Mouse (Mus musculus) ES-CJ7 (cell line): ENCODE results near the gene Vwce.

Experiments used
- DNase-seq: peaks from one replicate; pipeline ENCODE4 v3.0.0; 2011; ENCODE audit warnings: low read depth, low spot score

Gene Vwce

DNA sequence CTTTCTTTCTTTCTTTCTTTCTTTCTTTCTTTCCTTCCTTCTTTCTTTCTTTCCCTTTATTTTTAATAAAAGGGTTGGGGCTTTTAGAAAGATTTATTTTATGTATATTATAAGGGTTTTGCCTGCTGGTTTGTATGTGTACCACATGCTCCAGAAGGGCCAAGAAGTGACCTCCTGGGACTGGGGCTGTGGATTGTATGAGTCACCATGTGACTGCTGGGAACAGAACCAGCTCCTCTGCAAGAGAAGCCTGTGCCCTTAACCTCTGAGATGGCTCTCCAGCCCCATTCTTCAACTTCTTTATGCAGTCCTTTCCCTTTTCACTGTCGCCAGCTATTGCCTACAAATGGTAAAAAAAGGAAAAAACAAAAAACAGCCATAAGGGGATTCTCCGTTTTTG, 11.6 kb downstream of the Vwce start:
- DNase-seq = no peak

DNA sequence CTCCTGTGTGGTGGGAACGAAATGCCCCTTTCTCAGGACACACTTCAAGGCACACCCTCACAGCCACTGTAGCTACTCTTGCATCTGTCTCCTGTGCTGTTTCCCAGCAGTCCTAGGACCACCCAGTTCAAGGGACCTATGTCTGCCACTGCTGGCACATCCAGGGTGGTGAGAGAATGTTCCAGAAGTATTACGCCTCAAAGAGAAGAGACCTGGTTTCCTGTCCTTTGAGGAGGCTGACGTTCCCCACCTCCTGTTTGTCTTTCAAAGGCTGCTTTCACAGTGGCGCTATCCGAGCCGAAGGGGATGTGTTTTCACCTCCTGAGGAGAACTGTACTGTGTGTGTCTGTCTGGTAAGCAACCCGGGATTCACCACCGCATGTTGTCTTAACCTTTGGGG, 14.1 kb downstream of the Vwce start:
- DNase-seq = no peak

DNA sequence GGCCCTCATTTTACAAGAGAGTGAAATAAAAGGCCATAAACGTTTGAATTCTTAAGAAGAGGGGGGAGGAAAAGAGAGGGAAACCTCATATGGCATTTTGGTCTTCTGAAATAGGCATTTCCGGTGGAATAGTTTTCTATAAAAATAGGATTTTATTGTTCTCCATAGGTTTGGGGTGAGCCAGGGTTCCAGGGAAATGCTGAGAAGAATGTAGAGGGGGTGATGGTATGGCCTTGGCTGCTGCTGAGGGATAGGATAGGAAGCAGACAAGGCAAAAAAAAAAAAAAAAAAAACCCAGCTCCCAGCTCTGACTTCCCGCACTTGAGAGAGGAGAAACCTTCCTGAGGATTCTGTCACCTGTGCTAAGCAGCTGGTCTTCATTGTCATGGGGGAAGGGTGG, 22.0 kb downstream of the Vwce start:
- no peak for DNase-seq

DNA sequence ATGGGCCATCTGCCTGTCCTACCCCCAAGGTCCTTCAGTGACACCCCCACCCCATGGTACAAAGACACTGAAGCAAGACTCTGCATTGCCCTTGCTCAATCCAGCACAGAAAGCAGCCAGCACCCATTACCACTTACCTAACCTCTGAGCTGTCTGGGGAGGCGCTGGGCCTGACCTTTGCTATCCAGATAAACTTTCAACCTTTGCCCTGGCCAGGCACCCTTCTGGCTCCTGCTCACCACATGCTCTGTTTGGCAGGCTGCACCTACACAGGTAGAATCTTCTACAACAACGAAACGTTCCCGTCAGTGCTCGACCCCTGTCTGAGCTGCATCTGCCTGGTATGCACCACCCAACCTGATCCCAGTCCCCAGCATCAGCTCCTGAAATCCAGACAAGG, 23.7 kb downstream of the Vwce start:
- no peak for DNase-seq

DNA sequence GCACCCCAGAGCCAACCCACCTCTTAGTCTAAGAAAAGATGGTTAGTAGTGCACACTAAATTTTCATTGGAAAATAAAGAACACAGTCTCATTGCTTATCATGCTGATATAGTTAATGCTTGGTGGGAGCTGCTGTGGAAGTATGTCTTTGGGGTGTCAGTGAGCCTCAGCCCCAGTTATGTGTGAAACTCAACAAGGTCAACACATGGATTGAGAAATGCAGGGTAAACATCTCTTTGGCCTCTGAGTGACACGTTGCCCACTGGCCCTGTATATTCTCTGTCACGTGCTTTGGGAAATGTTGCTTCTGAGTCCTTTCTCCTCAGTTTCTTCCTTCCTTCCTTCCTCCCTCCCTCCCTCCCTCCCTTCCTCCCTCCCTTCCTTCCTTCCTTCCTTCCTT, 24.4 kb downstream of the Vwce start:
- DNase-seq = no peak

DNA sequence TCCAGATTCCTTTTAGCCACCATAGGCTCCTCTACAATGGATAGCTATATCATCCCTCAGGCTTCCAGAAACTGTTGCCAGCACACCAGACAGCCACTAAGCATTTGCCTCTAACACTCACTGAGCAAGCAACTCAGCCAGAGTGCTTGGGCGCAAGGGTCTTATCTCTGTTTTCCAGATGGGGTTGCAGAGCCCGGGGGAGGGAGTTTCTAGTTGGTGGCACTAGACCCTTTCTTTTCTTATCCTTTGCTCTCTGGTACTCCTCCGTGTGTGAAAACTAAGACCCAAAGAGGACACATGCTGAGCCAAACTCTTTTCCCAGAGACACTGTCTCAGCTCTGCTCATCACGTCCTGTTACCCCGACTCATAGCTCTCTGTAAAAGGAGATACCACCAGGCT, 27.4 kb downstream of the Vwce start:
- no peak for DNase-seq

DNA sequence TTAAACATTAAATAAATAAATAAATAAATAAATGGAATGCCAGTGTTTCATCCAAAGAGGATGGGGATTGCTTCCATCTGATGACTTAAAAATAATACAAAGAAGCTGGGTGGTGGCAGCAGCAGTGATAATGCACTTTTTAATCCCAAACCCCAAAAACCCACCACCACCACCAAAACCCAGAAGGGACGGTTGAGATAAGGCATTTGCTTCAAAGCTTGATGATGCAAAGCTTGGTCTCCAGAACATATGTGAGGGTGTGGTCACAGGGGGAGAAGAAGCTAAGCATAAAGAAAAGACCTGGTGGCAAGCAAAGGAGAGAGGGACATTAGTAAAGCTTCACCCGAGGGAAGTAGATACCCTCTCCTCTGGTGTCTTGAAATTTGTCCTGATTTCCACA, 27.9 kb downstream of the Vwce start:
- DNase-seq = no peak

DNA sequence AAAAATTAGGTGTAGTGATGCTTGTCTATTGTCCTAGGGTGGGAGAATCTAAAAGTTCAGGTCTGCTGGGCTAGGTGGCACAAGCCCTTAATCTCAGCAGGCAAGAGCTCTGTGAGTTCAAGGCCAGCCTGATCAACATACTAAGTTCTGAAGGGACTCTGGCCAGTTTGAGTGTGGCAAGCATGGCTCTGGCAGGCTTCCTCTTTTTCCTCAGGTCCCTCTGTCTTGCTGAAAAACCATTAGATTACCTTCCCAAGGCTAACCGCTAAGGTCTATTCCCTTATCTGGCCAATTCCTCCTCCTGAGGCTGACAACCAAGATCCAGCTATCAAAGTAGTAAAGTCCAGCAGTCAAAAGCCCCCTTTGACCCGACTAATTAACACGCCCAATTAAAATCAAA, 28.7 kb downstream of the Vwce start:
- no peak for DNase-seq

DNA sequence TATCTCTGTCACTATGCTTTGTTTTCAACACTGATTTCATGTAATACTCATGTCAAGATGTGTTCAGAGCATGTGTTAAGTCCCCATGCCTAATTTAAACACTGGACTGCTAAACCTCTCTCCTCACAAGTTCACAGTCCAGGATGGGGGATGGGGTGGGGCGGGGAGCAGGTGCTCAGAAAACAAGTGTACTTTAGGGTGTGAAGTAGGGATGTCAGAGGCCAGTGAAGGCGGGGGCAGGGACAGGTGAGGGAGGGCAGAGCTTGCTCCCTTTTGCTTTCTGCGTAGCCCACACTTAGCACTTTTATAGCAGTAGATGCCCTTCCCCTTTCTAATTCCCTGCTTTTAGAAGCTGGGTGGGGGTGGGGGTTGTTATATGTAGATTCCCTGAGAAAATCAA, 31.1 kb downstream of the Vwce start:
- no peak for DNase-seq

DNA sequence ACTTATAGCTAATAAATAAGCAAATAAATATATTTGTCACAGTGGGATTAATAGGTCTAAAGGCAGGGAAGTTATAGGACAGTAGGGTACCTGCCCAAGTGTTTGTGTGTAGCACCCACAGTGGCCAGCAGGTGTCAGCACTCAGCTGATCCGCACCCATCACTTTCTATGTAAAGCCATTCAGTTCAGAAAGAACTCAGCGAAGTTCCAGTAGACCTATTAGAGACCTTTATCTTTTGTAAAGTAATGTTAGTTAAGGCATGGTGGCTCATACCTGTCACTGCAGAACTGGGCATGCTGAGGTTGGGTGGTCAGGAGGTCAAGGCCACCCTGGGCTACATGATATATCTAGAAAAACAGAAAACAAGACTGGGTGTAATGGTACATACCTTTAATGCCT, 31.5 kb downstream of the Vwce start:
- peak; percentile 65 for DNase-seq

DNA sequence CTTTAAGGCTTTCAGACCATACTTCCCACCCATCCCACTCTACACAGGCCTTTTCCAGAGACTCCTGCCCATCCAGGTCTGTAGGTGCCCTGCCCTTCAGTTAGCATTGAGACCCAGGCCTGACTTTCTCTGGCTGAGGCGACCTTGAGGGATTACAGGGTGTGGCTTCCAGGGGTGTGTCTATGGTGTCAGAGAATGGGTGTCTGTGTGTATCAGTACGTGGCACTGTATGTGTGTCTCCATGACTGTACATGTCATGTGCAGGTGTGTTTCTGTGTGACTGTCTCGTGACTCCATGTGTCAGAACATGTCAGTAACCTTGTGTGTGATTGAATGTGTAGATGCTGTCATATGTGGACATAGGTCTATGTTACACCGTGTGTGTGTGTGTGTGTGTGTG, 37.3 kb downstream of the Vwce start:
- peak; percentile 26 for DNase-seq

DNA sequence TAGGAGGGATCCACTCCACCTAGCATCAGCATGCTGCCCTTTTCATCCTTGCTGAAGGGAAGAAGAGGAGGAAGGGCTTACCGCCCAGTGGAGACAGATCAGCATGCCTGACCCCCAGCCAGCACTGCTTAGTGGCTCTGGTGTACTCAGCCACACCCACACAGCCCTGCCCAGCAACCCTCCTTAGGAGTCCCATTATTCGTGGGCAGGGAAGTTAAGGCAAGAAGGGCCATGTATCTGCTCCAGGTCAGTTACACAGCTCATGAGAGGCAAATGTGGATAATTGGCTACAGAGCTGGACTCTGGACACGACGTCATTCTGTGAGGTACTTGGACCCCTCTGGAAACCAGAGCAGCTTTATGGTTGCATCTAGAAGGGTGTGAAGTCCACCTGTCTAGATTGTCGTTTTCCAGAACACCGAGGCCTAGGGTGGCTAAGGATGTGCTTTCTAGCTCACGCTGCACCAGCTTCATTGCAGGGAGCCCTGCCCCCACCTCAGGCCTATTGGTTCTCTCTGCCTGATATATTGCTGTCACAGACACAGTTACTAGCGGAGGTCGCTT, 37.9 kb downstream of the Vwce start:
- no peak for DNase-seq

DNA sequence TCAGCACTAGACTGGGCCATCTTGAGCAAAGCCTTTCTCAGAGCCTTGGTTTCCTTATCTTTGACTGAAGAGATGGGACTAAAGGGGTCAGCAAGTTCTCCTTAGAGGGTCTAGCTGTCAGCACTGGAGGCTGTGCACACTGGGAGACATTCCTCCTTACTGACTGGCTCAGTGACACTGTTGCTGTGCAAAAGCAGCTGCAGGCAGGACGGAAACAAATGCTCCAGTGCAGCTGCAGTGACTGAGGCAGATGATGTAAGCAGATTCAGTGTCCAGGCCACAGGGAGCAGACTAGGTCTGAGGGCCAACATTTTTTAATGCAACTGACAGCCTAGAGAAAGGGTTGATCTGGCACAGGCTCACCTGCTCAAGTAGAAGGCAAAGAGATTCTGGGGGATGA, 39.3 kb downstream of the Vwce start:
- DNase-seq = no peak

DNA sequence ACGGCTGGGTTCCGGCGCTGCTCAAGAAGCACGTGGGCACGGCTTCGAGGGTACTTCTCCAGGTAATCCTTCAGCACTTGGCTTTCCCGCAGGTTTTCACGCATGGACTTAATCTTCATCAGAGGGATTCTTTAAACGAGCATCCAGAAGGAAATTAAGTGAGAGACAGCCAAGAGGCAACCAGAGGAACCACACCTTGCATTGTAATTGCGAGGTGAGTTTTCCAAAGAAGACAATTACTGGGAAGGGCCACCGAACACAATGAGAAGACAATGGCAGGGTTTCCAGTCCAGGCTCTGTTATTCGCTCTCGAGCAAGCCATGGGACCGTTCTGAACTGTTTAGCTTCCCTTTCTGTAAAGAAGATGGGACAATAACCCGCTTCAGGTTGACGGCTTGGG, 42.6 kb downstream of the Vwce start:
- peak; percentile 72 for DNase-seq

DNA sequence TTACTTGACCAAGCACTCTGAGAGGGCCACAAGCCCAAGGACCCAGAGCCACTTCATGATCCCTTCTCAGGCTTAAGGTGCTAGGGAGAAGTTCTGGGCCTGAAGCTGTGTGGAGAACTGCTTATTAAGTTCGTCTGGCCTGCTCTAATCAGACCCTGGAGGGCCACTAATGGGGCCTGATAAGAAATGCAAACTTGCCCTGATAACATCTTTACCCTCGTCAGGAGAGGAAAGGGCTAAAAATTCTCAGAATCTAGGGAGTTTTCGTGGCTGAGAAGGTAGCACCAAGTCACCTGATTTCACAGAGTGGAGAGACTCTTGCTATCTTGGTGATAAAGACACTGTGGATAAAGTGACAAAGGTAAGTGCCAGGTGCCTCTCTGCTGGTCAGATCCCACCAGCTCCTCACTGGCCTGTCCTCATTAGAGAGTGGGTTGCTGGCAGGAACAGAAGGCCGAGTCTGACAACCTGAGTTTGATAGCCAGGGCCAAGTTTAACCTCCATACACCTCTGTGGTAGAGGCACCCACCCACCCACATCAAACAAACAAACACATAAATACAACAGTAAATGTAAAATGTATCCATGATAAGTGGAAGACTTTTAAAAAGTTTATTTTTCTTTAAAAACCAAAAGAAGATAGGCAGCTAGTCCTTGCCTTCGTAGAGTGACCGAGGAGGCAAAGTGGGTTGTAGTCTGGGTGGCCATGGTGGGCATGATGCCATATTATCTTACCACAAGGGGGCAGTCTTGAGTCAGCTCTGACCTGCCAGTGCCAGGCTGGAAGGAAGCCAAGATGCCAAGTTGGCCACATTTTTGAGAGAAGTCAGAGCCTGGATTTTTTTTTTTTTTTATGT, 44.1 kb downstream of the Vwce start, which contains the start of gene Pga5:
TSS of gene Pga5 (minus strand) at position 157 of the 857 bp plus-strand sequence.
- peak; percentile 34 for DNase-seq

DNA sequence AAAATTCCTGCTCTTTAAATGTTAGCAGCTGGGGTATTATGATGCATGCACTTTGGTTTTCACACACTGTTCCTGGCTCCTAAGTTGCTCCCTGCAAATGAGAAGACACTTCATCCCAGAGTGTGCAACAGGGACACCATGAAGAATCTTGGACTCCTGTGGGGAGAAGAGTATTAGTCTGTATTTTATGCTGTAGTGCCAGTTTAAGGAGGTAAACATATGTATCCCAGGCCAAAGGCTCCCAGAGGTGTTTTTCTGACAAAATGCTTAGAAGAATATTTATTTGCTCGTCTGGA, 44.7 kb downstream of the Vwce start:
- DNase-seq = no peak

DNA sequence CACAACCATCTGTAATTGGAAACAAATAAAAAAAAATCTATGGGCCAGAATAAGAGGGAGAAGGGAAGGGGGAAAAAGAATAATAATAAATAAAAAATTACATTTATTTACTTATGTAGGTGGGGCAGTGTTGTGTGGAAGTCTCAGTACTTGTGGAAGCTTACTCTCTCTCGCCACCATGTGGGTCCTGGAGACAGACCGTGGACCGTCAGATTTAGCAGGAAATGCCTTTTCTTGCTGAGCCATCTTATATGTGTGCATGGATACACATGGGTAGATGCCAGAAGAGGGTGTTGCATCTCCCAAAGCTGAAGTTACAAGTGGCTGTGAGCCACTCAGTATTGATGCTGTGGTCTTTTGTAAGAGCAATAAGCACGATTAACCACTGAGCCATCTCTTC, 47.6 kb downstream of the Vwce start:
- DNase-seq = no peak

DNA sequence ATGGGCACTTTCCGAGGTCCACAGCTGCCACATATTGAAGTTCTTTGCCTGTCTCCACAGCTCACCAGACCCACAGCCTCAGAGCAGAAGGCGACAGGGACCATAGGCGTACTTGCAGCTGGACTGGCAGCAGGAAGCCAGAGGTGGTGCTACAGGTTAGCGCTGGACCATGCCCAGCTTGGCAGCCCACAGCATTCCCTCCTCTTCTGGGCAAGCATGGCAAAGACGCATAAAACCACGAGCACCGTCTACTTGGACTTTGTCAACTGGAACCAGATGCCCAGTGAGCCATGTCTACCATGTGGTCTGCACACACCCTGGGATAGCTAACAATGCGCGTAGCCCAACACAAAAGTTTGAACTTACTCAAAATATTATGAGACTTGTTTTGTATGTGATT, 51.1 kb downstream of the Vwce start:
- no peak for DNase-seq

DNA sequence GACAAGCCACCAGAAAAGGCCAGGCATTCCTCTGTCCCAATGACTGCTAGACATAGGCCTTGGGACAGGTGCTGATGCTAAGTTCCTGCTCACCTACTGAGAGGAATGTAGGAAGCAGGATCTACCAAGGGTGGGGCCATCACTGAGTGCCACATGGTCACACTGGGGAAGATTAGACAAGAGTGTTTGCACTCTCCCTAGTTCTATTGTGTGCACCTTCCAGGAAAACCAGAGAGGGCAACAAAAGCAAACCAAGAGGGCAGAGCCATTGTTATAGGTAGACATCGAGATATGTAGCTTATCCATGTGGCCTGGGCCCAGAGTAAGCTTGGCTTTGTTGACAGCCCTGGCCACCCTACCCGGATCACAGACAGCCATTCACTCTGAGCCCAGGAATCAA, 51.7 kb downstream of the Vwce start:
- DNase-seq = no peak

DNA sequence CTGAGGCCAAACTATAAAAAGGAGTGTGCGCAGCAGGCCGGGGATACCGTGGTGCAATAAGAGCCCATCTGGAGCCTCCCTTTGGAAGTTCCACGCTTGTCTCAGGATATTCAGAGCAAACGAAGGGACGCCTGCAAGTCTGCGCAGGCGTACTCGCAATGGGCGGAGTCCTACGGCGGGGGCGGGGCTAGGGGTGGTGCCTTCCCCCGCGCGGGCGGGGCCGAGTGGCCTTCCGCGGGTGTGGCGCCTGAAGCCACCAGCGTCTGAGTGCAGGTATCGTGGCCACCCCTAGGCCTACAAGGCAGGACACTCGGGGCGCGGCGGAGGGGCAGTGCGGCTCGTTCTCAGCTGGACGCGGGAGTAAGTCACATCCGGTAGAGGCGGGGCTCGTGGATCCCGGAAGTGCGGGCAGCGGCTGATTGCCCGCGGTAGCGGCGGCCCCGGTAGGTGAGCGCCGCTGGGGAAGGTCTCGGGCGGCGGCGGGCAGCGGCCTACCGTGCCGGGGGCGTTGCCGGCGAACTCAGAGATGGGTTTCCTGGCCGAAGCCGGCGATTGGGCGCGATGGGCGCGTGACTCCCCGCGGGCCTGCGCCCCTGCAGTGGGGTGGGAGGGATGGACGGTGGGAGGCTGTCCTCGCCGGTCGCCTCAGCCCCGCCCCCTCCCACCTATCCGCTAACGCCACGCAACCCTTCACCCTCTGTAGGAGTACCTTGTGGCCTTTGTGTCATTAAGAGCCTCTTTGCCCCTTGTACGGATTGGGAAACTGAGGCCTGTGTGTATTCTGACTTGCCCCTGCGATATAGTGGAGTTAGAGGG, 54.7 kb downstream of the Vwce start, which contains the start of gene Vps37c:
TSS of gene Vps37c (plus strand) at position 199 of the 816 bp plus-strand sequence.
- peak; percentile 87 for DNase-seq

DNA sequence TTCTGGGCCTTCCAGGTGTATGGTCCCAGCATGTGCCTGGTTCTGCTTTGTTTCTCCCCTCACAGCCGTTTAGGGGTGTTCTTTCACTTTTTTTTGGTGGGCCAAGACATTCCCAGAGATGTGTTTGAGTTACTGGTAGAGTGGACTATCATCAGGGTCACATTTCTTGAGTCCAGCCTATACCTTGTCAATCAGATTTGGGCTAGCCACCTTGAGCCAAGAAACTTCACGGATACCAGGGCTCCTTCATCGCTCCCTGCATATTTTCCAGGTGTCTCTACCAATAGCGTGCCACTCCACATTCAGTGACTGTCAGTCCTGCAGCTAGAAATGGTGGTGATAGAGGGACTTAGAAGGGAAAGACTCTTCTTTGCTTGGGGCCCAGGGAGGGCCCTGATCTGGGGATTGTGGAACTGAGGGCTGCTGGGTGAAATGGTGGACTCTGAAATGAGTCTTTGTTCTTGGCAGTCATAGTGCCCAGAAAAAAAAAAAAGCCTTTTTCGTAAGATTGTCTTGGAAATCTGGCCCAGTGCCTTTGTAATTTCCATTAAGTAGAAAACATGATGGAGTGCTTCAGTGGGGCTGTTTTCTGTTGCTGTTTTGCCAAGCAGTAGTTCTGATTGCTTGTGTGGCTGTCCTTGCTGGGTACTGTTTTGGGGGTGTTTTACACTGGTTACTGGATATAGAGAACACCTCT, 55.6 kb downstream of the Vwce start:
- DNase-seq = no peak

DNA sequence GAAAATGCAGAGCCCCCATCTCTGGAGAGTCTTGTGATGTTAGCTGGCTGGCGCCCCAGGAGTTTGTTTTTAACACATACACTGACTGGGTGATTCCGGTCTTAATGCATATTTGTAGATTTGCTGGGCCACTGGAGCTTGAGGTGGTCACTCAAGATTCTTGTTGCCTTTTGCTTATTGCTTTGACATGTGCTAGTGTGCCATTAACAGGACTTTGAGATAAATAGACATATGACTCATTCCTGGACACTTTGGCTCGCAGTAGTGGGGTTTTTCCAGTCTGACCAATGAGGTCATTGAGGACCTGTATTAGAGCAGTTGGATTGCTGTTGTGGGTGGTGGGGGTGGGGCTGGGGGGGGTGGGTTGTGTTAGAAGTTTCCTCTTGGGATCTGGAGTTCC, 56.3 kb downstream of the Vwce start:
- DNase-seq = no peak
